Mouse (Mus musculus): Measurements from ENCODE around the gene Prdx5. TPM values are rescaled to one million over a fixed set of nuclear protein-coding genes. Genes with fewer than 3 reads are reported as not detected.
A peak's percentile ranks its signal among the peaks of the same experiment; 100 is the strongest.

The Prdx5 gene
- polyA plus RNA-seq, 1 experiment = 180 TPM

DNA sequence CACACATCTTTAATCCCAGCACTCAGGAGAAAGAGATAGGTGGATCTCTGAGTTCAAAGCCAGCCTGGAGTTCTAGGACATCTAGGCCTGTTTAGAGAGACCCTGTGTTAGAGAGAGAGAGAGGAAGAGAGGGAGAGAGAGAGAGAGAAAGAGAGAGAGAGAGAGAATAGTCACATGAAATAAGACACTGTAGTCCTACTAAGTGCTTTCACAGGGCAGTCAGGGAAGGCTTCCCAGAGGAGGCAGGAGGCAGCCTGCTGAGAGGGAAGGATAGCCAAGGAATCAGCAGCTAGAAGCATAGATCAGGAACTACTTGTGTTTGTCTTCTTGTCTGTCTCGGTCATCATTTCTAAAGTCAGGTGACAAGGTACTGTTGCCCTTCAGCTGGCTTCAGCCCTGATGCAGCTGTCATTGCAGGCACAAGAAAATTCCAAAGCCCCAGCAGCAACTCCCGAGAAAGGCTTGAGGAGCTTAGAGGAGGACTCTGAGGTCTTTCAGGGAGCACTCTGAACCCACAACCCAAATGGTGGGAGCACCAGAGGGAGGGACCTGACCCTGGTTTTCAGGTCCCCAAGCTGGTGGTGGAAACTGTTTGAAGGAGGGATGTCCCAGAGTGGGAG, 50.8 kb downstream of the Prdx5 start:
- peaks cover 27% of the 10 kb centered on the region for H3K4me1 ChIP-seq (ENCODE audit: control insufficient read depth, insufficient read depth, insufficient read length, low read length)
- WGBS = 75% methylated on average over 2 of the region's 2 CpGs
- no peak overlapping the region for H3K4me3 ChIP-seq (ENCODE audit: low read depth, low read length)

DNA sequence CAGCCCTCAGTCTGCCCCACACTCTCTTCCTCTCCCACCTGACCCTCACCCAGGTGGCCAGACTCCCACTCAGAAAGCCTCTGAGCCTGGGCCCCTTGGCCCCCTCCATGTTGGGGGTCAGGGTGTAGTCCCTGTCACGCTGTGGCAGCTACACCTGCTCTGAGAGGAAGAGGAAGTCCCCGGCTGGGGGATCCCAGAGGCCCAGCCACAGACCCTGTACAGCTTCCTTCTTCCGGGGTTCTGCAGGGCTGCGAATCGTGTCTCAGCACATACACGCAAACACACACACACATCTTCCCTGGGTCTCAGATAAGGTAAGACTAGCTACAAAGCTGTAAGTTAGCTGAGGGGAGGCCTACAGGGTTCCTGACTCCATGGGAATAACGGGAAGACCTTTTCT, 51.9 kb downstream of the Prdx5 start, which contains the start of gene Ccdc88b:
Gene Ccdc88b, minus strand, starts transcription at position 181 of the 400 bp plus-strand sequence.
- WGBS = 75% methylated on average over 7 of the region's 7 CpGs
- Histone ChIP-seq H3K4me3 (ENCODE audit: low read depth, low read length) (peak within 1 kb of the TSS; percentile 41), H3K27ac (ENCODE audit: insufficient read depth, low read depth, low read length) (peak within 1 kb of the TSS; percentile 62), H3K27me3 (ENCODE audit: control insufficient read depth, insufficient read depth, low read length) (no peaks in the 10 kb centered on the region), H3K36me3 (ENCODE audit: control insufficient read depth, insufficient read depth, low read length) (no peaks in the 10 kb centered on the region), H3K4me1 (ENCODE audit: control insufficient read depth, insufficient read depth, insufficient read length, low read length) (peaks cover 32% of the 10 kb centered on the region)
- TF ChIP-seq POLR2A (IDR thresholded peaks at IDR 0.05; ENCODE audit: low read depth, low read length) = no peak
- TF ChIP-seq CTCF (IDR thresholded peaks at IDR 0.05; ENCODE audit: extremely low read depth, insufficient read length, insufficient replicate concordance, low read depth, low read length) = no peak

More for the DNA sequence above, 50.8 kb downstream of the Prdx5 start:
- no peaks in the 10 kb centered on the region for H3K36me3 ChIP-seq (ENCODE audit: control insufficient read depth, insufficient read depth, low read length)
- no peaks in the 10 kb centered on the region for H3K27me3 ChIP-seq (ENCODE audit: control insufficient read depth, insufficient read depth, low read length)
- H3K27ac ChIP-seq (ENCODE audit: insufficient read depth, low read depth, low read length) = no peak overlapping the region
- TF ChIP-seq POLR2A (IDR thresholded peaks at IDR 0.05; ENCODE audit: low read depth, low read length) = no peak
- TF ChIP-seq CTCF (IDR thresholded peaks at IDR 0.05; ENCODE audit: extremely low read depth, insufficient read length, insufficient replicate concordance, low read depth, low read length) = no peak

DNA sequence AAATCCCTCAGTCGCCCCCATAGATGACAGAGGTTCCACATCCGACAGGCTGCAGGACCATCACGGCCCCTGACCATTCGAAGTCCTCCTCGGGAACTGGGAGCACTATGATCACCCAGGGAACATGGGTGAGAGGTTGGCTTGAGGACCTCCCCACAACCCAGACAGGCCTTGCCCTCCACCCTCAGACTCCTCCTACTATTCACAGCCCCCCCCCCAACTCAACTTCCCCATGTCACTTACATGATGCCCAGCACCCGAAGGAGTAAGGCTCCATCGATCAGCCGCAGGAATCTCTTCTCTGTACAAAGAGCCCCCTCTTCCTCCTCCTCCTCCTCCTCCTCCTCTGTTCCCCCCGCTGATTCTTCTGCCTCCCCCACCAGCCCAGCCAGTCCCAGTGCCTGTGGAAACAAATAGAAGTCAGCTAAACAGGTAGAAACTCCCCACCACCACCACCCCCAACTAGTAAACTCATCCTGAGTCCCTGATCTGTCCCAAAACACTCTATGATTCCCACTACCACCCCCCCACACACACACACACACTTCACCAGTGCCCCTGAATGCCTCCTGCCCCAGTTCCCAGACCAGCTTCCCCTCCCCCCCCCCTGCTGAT, 52.4 kb downstream of the Prdx5 start:
- no peaks in the 10 kb centered on the region for H3K36me3 ChIP-seq (ENCODE audit: control insufficient read depth, insufficient read depth, low read length)
- no peak overlapping the region for H3K27ac ChIP-seq (ENCODE audit: insufficient read depth, low read depth, low read length)
- no peaks in the 10 kb centered on the region for H3K27me3 ChIP-seq (ENCODE audit: control insufficient read depth, insufficient read depth, low read length)
- H3K4me3 ChIP-seq (ENCODE audit: low read depth, low read length) = peak overlapping the region; percentile 41
- TF ChIP-seq CTCF (IDR thresholded peaks at IDR 0.05; ENCODE audit: extremely low read depth, insufficient read length, insufficient replicate concordance, low read depth, low read length) = no peak
- no peak for TF ChIP-seq POLR2A (IDR thresholded peaks at IDR 0.05; ENCODE audit: low read depth, low read length)
- 86% methylated on average over 9 of the region's 9 CpGs for WGBS
- H3K4me1 ChIP-seq (ENCODE audit: control insufficient read depth, insufficient read depth, insufficient read length, low read length) = peaks cover 37% of the 10 kb centered on the region

DNA sequence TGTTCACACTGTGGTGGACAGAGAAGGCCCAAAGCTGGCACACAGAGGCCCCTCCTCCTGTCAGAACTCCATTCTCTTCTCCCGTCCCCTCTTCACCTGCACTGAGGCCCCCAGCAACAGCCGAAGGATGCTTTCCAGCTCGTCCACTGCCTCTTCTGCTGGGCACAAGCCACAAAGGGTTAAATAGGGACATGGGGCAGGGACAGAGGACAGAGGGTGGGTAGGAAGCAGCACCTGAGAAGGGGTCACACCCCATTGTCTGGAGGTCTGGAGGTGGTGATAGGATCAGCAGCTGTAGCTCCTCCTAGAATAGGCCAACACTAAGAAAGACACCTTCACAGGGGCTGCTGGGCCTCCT, 52.9 kb downstream of the Prdx5 start:
- H3K4me1 ChIP-seq (ENCODE audit: control insufficient read depth, insufficient read depth, insufficient read length, low read length) = peaks cover 41% of the 10 kb centered on the region
- H3K27me3 ChIP-seq (ENCODE audit: control insufficient read depth, insufficient read depth, low read length) = no peaks in the 10 kb centered on the region
- no peaks in the 10 kb centered on the region for H3K36me3 ChIP-seq (ENCODE audit: control insufficient read depth, insufficient read depth, low read length)
- H3K27ac ChIP-seq (ENCODE audit: insufficient read depth, low read depth, low read length) = 0 out of 2 replicates have a peak overlapping the region, but pooled peaks have one; percentile 1
- WGBS = 64% methylated on average over 3 of the region's 3 CpGs
- no peak for TF ChIP-seq CTCF (IDR thresholded peaks at IDR 0.05; ENCODE audit: extremely low read depth, insufficient read length, insufficient replicate concordance, low read depth, low read length)
- TF ChIP-seq POLR2A (IDR thresholded peaks at IDR 0.05; ENCODE audit: low read depth, low read length) = no peak
- H3K4me3 ChIP-seq (ENCODE audit: low read depth, low read length) = peak overlapping the region; percentile 41

Other genes with a start within 250 kb of the Prdx5 start
- gene Rps6ka4, start 69.5 kb downstream of the Prdx5 start, polyA plus RNA-seq (2012; rRNA removed) = 32.5 and 55.4 TPM in 2 replicates
- 17.9 and 34.6 TPM in 2 replicates for gene Ccdc88b, start 51.9 kb downstream of the Prdx5 start, polyA plus RNA-seq (2012; rRNA removed)
- gene Trmt112, start 408 bp downstream of the Prdx5 start, polyA plus RNA-seq (2012; rRNA removed) = 29.0 and 52.3 TPM in 2 replicates
- 168 and 346 TPM in 2 replicates for gene Esrra, start 11.7 kb upstream of the Prdx5 start, polyA plus RNA-seq (2012; rRNA removed)
- not detected in 2 replicates for gene Catsperz, start 15.3 kb upstream of the Prdx5 start, polyA plus RNA-seq (2012; rRNA removed)
- gene Kcnk4, start 24.4 kb upstream of the Prdx5 start, polyA plus RNA-seq (2012; rRNA removed) = not detected in 2 replicates
- gene Bad, start 31.8 kb upstream of the Prdx5 start, polyA plus RNA-seq (2012; rRNA removed) = 83.3 and 127 TPM in 2 replicates
- gene Gpr137, start 32.4 kb upstream of the Prdx5 start, polyA plus RNA-seq (2012; rRNA removed) = 77.5 and 97.8 TPM in 2 replicates
- 44.2 and 100 TPM in 2 replicates for gene Ppp1r14b, start 64.9 kb upstream of the Prdx5 start, polyA plus RNA-seq (2012; rRNA removed)
- gene Plcb3, start 66.4 kb upstream of the Prdx5 start, polyA plus RNA-seq (2012; rRNA removed) = 200 and 595 TPM in 2 replicates
- 23.0 and 47.9 TPM in 2 replicates for gene Fkbp2, start 70.4 kb upstream of the Prdx5 start, polyA plus RNA-seq (2012; rRNA removed)
- gene Vegfb, start 77.5 kb upstream of the Prdx5 start, polyA plus RNA-seq (2012; rRNA removed) = 19.8 and 20.4 TPM in 2 replicates
- 34.1 and 53.4 TPM in 2 replicates for gene Dnajc4, start 82.5 kb upstream of the Prdx5 start, polyA plus RNA-seq (2012; rRNA removed)
- 41.2 and 53.8 TPM in 2 replicates for gene Nudt22, start 86.0 kb upstream of the Prdx5 start, polyA plus RNA-seq (2012; rRNA removed)
- gene Trpt1, start 86.0 kb upstream of the Prdx5 start, polyA plus RNA-seq (2012; rRNA removed) = 5.2 and 7.7 TPM in 2 replicates
- gene Fermt3, start 109.4 kb upstream of the Prdx5 start, polyA plus RNA-seq (2012; rRNA removed) = 10.2 and 18.6 TPM in 2 replicates
- gene Stip1, start 129.9 kb upstream of the Prdx5 start, polyA plus RNA-seq (2012; rRNA removed) = 15.2 and 21.4 TPM in 2 replicates
- 30.1 and 37.2 TPM in 2 replicates for gene Macrod1, start 146.7 kb upstream of the Prdx5 start, polyA plus RNA-seq (2012; rRNA removed)
- 0.06 and 0.22 TPM in 2 replicates for gene Flrt1, start 195.6 kb upstream of the Prdx5 start, polyA plus RNA-seq (2012; rRNA removed)

Measured in small intestine, adult 2 months (tissue).